Mouse (Mus musculus): ENCODE data around the gene Sdc1. TPM values are rescaled to one million over a fixed set of nuclear protein-coding genes. Genes with fewer than 3 reads are reported as not detected.

The Sdc1 gene
- total RNA-seq, 2 experiments from 2014 or later: 0.42 to 1.5 TPM

GRCm38 (mm10) chr12:8781681-8782378, 10.7 kb downstream of the Sdc1 start:
- no peak for ATAC-seq (replicated peaks; ENCODE audit: poor library complexity)

- no peak for ATAC-seq (replicated peaks; ENCODE audit: poor library complexity)
Observed at GRCm38 (mm10) chr12:8782565-8782964, 11.4 kb downstream of the Sdc1 start.

- ATAC-seq (replicated peaks; ENCODE audit: poor library complexity): no peak
Observed at GRCm38 (mm10) chr12:8784189-8784588, 13.1 kb downstream of the Sdc1 start.

GRCm38 (mm10) chr12:8786476-8786875, 15.4 kb downstream of the Sdc1 start:
- ATAC-seq (replicated peaks; ENCODE audit: poor library complexity): no peak

- peak; percentile 58 for ATAC-seq (replicated peaks; ENCODE audit: poor library complexity)
Observed at GRCm38 (mm10) chr12:8786984-8787730, 16.0 kb downstream of the Sdc1 start.

- ATAC-seq (replicated peaks; ENCODE audit: poor library complexity): no peak
Observed at GRCm38 (mm10) chr12:8788469-8788868, 17.3 kb downstream of the Sdc1 start.

- no peak for ATAC-seq (replicated peaks; ENCODE audit: poor library complexity)
Observed at GRCm38 (mm10) chr12:8790615-8791014, 19.5 kb downstream of the Sdc1 start.

GRCm38 (mm10) chr12:8793410-8794051, 22.4 kb downstream of the Sdc1 start:
- ATAC-seq (replicated peaks; ENCODE audit: poor library complexity): no peak

GRCm38 (mm10) chr12:8797936-8798335, 26.8 kb downstream of the Sdc1 start:
- no peak for ATAC-seq (replicated peaks; ENCODE audit: poor library complexity)

- no peak for ATAC-seq (replicated peaks; ENCODE audit: poor library complexity)
Observed at GRCm38 (mm10) chr12:8798486-8799020, 27.4 kb downstream of the Sdc1 start.

GRCm38 (mm10) chr12:8803421-8804076, 32.4 kb downstream of the Sdc1 start:
- no peak for ATAC-seq (replicated peaks; ENCODE audit: poor library complexity)

GRCm38 (mm10) chr12:8804077-8804456, 32.9 kb downstream of the Sdc1 start:
- no peak for ATAC-seq (replicated peaks; ENCODE audit: poor library complexity)

- peak; percentile 85 for ATAC-seq (replicated peaks; ENCODE audit: poor library complexity)
Observed at GRCm38 (mm10) chr12:8804934-8805722, 34.0 kb downstream of the Sdc1 start.

GRCm38 (mm10) chr12:8809086-8809485, 38.0 kb downstream of the Sdc1 start:
- no peak for ATAC-seq (replicated peaks; ENCODE audit: poor library complexity)

- no peak for ATAC-seq (replicated peaks; ENCODE audit: poor library complexity)
Observed at GRCm38 (mm10) chr12:8809626-8810025, 38.5 kb downstream of the Sdc1 start.

- ATAC-seq (replicated peaks; ENCODE audit: poor library complexity): no peak
Observed at GRCm38 (mm10) chr12:8810966-8811365, 39.8 kb downstream of the Sdc1 start.

- ATAC-seq (replicated peaks; ENCODE audit: poor library complexity): peak; percentile 61
Observed at GRCm38 (mm10) chr12:8811441-8811871, 40.3 kb downstream of the Sdc1 start.

- no peak for ATAC-seq (replicated peaks; ENCODE audit: poor library complexity)
Observed at GRCm38 (mm10) chr12:8811894-8812560, 40.9 kb downstream of the Sdc1 start.

- no peak for ATAC-seq (replicated peaks; ENCODE audit: poor library complexity)
Observed at GRCm38 (mm10) chr12:8817467-8818232, 46.5 kb downstream of the Sdc1 start.
